Mouse (Mus musculus): Measurements from ENCODE around the gene Cdkn2b. TPM values are rescaled to one million over a fixed set of nuclear protein-coding genes. Genes with fewer than 3 reads are reported as not detected.

Cdkn2b gene
- 8.3 and 12.0 TPM in 2 replicates for polyA plus RNA-seq (2011; ENCODE audit: insufficient read depth, insufficient read length, low read depth, missing spikeins)

DNA sequence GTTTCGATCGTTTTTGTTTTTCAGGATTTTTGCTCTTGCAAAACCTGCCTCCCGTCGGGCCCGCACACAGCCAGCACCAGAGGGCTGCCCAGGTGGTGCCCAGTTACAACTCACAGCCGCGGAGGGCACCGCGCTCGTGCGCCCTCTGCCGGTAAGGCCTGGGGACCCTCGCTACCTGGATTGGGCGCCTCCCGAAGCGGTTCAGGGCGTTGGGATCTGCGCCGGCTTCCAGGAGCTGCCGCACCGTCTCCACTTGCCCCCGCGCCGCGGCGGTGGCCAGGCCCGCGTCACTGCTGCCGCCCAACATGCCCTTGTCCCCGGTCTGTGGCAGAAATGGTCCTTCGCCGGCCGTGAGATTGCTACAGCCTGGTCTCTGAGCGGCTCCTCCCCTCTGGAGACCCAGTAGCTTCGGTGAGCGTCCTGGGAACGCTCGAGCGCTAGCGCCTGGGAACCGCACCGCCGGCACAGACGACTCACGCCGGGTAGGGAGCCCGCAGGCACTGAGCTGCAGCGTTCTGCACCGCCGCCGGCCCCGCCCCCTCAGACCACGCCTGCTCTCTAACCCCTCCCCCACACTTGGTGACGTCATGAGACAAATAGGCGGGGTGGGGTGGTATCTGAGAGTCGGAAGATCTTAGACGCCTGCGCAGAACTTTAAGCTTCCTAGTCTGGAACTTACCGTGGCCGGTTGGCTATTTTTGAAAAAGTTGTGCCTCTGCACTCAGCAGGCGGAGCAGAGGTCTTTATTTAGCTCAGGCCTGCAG is at the start of gene Cdkn2b:
Gene Cdkn2b, minus strand, starts transcription at position 549 of the 764 bp plus-strand sequence.
- H3K9me3 ChIP-seq (replicated peaks; ENCODE audit: control insufficient read depth, insufficient read depth, low read length, poor library complexity, severe bottlenecking): no peaks in the 10 kb centered on the region
- H3K4me3 ChIP-seq (ENCODE audit: low read depth, low read length): peak within 1 kb of the TSS; percentile 72
- peaks cover 7% of the 10 kb centered on the region; the same call in 1 of the 2 replicates for H3K27me3 ChIP-seq (ENCODE audit: control insufficient read depth, insufficient read depth, low read length, poor library complexity, severe bottlenecking)
- no peak within 1 kb of the TSS for H3K27ac ChIP-seq (ENCODE audit: insufficient read depth, low read length)
- peak within 1 kb of the TSS; percentile 50 for H3K9ac ChIP-seq (ENCODE audit: low read depth, poor library complexity, severe bottlenecking)
- H3K4me1 ChIP-seq (ENCODE audit: control insufficient read depth, insufficient read depth, low read length): no peaks in the 10 kb centered on the region
- TF ChIP-seq POLR2A (IDR thresholded peaks at IDR 0.05; ENCODE audit: insufficient read depth, low read length) (peak; percentile 64), CTCF (IDR thresholded peaks at IDR 0.05; ENCODE audit: low read depth, low read length) (peak; percentile 79), EP300 (IDR thresholded peaks at IDR 0.05; ENCODE audit: insufficient read depth, low read depth, low read length) (0 out of 2 replicates have a peak, but pooled peaks have one; percentile 38)
- H3K36me3 ChIP-seq (ENCODE audit: control insufficient read depth, insufficient read depth, low read length, poor library complexity, severe bottlenecking): no peaks in the 10 kb centered on the region

DNA sequence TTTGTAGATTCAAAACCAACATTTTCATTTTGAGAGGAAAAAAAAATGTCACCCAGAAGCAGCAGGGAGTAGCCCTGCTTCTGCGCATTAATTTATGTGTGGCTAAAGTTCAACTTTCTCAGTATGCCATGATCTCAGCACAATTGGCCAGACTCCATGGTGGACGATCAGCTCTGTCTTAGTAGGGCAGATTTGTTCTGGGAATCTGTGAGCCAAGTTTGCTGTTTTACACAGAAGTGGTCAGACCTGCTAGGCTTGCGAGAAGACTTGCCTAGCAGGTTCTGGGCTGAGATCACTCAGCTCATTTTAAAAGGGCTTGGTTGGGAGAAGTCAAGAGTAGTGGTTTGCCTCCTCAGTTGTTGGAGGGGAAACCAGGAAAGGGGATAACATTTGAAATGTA is 49.5 kb upstream of the Cdkn2b start:
- H3K4me1 ChIP-seq (ENCODE audit: control insufficient read depth, insufficient read depth, low read length): peaks cover 5% of the 10 kb centered on the region
- no peak overlapping the region for H3K4me3 ChIP-seq (ENCODE audit: low read depth, low read length)
- no peaks in the 10 kb centered on the region for H3K9me3 ChIP-seq (replicated peaks; ENCODE audit: control insufficient read depth, insufficient read depth, low read length, poor library complexity, severe bottlenecking)
- H3K27ac ChIP-seq (ENCODE audit: insufficient read depth, low read length): no peak overlapping the region
- H3K27me3 ChIP-seq (ENCODE audit: control insufficient read depth, insufficient read depth, low read length, poor library complexity, severe bottlenecking): no peaks in the 10 kb centered on the region
- no peak overlapping the region for H3K9ac ChIP-seq (ENCODE audit: low read depth, poor library complexity, severe bottlenecking)
- TF ChIP-seq POLR2A (IDR thresholded peaks at IDR 0.05; ENCODE audit: insufficient read depth, low read length): no peak
- TF ChIP-seq EP300 (IDR thresholded peaks at IDR 0.05; ENCODE audit: insufficient read depth, low read depth, low read length): 0 out of 2 replicates have a peak, but pooled peaks have one; percentile 10
- no peaks in the 10 kb centered on the region for H3K36me3 ChIP-seq (ENCODE audit: control insufficient read depth, insufficient read depth, low read length, poor library complexity, severe bottlenecking)

DNA sequence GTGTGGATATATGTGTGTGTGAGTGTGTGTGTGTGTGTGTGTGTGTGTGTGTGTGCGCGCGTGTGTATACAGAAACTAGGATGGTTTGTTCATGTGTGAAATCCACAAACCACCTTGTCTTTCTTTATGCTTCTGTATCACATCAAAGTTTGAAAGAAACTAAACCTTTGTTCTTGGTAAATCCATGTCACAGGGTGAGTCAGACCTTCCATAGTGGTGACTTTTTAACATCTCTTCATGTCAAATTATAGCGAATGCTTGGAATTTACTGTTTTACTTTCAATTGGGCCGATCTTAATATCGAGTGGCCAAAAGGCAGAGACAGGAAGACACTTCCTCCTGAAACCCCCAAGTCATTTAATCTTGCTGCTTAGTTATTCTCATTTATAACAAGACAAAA is 48.7 kb upstream of the Cdkn2b start:
- no peaks in the 10 kb centered on the region for H3K36me3 ChIP-seq (ENCODE audit: control insufficient read depth, insufficient read depth, low read length, poor library complexity, severe bottlenecking)
- H3K4me1 ChIP-seq (ENCODE audit: control insufficient read depth, insufficient read depth, low read length): peaks cover 5% of the 10 kb centered on the region
- TF ChIP-seq POLR2A (IDR thresholded peaks at IDR 0.05; ENCODE audit: insufficient read depth, low read length) (no peak), EP300 (IDR thresholded peaks at IDR 0.05; ENCODE audit: insufficient read depth, low read depth, low read length) (no peak), CTCF (IDR thresholded peaks at IDR 0.05; ENCODE audit: low read depth, low read length) (no peak)
- no peak overlapping the region for H3K4me3 ChIP-seq (ENCODE audit: low read depth, low read length)
- no peaks in the 10 kb centered on the region for H3K9me3 ChIP-seq (replicated peaks; ENCODE audit: control insufficient read depth, insufficient read depth, low read length, poor library complexity, severe bottlenecking)
- H3K27me3 ChIP-seq (ENCODE audit: control insufficient read depth, insufficient read depth, low read length, poor library complexity, severe bottlenecking): no peaks in the 10 kb centered on the region
- no peak overlapping the region for H3K27ac ChIP-seq (ENCODE audit: insufficient read depth, low read length)
- no peak overlapping the region for H3K9ac ChIP-seq (ENCODE audit: low read depth, poor library complexity, severe bottlenecking)

DNA sequence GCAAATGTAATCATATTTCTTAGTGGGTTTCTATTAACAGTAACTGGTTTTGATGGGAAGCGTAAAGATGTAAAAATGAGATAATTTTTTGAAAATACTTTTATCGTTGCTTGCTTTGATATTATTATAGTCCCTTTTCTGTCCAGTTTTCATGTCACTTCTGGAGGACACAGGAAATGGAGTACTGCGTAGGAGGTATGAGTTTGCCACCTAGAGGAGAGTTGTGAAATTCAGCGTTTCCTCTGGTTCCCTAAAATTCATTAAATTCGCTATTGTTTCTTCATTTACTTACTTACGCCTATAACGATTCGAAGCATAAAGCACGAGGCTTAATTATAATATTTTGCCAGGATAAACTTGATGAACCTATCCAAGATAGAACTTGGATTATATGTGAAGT is 43.1 kb upstream of the Cdkn2b start:
- no peak overlapping the region for H3K27ac ChIP-seq (ENCODE audit: insufficient read depth, low read length)
- TF ChIP-seq POLR2A (IDR thresholded peaks at IDR 0.05; ENCODE audit: insufficient read depth, low read length): no peak
- no peak for TF ChIP-seq CTCF (IDR thresholded peaks at IDR 0.05; ENCODE audit: low read depth, low read length)
- TF ChIP-seq EP300 (IDR thresholded peaks at IDR 0.05; ENCODE audit: insufficient read depth, low read depth, low read length): no peak
- H3K4me3 ChIP-seq (ENCODE audit: low read depth, low read length): no peak overlapping the region
- no peaks in the 10 kb centered on the region for H3K27me3 ChIP-seq (ENCODE audit: control insufficient read depth, insufficient read depth, low read length, poor library complexity, severe bottlenecking)
- H3K4me1 ChIP-seq (ENCODE audit: control insufficient read depth, insufficient read depth, low read length): peaks cover 3% of the 10 kb centered on the region
- no peaks in the 10 kb centered on the region for H3K36me3 ChIP-seq (ENCODE audit: control insufficient read depth, insufficient read depth, low read length, poor library complexity, severe bottlenecking)
- H3K9me3 ChIP-seq (replicated peaks; ENCODE audit: control insufficient read depth, insufficient read depth, low read length, poor library complexity, severe bottlenecking): no peaks in the 10 kb centered on the region
- no peak overlapping the region for H3K9ac ChIP-seq (ENCODE audit: low read depth, poor library complexity, severe bottlenecking)

DNA sequence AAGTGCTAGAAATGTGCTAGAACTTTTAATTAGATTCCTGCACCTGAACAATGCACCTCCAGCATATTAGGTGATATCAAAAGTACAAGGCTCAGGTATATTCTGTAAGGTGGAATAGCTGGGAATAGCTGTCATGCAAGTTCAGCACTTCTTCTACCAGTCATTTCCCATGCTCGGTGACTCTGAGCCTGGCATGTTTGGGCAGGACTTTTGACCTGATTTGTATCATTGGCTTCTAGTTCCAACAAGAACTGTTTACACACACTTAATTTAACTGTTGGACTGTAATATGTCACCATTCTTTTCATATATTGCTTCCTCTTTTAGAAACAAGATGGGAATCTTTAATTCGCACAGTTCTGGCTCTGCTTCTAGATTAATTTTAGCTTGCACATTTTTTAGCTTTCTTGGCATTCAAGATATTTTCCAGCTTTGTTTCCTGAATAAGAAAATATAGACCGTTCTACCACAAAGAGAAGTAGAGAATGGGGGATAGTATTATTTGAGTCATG is 42.3 kb upstream of the Cdkn2b start:
- H3K9me3 ChIP-seq (replicated peaks; ENCODE audit: control insufficient read depth, insufficient read depth, low read length, poor library complexity, severe bottlenecking): no peaks in the 10 kb centered on the region
- H3K27me3 ChIP-seq (ENCODE audit: control insufficient read depth, insufficient read depth, low read length, poor library complexity, severe bottlenecking): no peaks in the 10 kb centered on the region
- no peaks in the 10 kb centered on the region for H3K36me3 ChIP-seq (ENCODE audit: control insufficient read depth, insufficient read depth, low read length, poor library complexity, severe bottlenecking)
- no peak for TF ChIP-seq POLR2A (IDR thresholded peaks at IDR 0.05; ENCODE audit: insufficient read depth, low read length)
- no peak for TF ChIP-seq EP300 (IDR thresholded peaks at IDR 0.05; ENCODE audit: insufficient read depth, low read depth, low read length)
- TF ChIP-seq CTCF (IDR thresholded peaks at IDR 0.05; ENCODE audit: low read depth, low read length): no peak
- no peak overlapping the region for H3K9ac ChIP-seq (ENCODE audit: low read depth, poor library complexity, severe bottlenecking)
- no peak overlapping the region for H3K4me3 ChIP-seq (ENCODE audit: low read depth, low read length)
- peaks cover 2% of the 10 kb centered on the region for H3K4me1 ChIP-seq (ENCODE audit: control insufficient read depth, insufficient read depth, low read length)
- H3K27ac ChIP-seq (ENCODE audit: insufficient read depth, low read length): no peak overlapping the region

DNA sequence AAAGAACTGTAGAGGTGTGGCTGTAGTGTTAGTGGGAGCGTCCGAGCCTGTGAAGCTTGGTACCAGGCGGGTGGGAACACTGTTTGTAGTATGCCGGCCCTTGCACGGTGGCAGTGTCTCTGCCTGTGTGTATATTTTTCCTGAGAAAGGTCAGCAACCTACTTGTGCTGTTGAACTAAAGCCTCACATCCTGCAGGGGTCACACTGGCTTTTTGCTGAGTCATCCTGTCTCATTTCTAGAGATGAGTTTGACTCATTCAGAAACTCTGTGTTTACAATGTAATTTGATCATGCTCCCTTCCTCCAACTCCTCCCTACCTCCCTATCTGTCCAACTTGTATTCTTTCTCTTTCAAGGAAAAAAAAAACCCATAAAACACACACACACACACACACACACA is 40.6 kb upstream of the Cdkn2b start:
- Histone ChIP-seq H3K9ac (ENCODE audit: low read depth, poor library complexity, severe bottlenecking) (no peak overlapping the region), H3K27ac (ENCODE audit: insufficient read depth, low read length) (peak overlapping the region; percentile 47), H3K36me3 (ENCODE audit: control insufficient read depth, insufficient read depth, low read length, poor library complexity, severe bottlenecking) (no peaks in the 10 kb centered on the region), H3K27me3 (ENCODE audit: control insufficient read depth, insufficient read depth, low read length, poor library complexity, severe bottlenecking) (no peaks in the 10 kb centered on the region), H3K4me3 (ENCODE audit: low read depth, low read length) (no peak overlapping the region), H3K9me3 (replicated peaks; ENCODE audit: control insufficient read depth, insufficient read depth, low read length, poor library complexity, severe bottlenecking) (no peaks in the 10 kb centered on the region), H3K4me1 (ENCODE audit: control insufficient read depth, insufficient read depth, low read length) (peaks cover 3% of the 10 kb centered on the region)
- TF ChIP-seq POLR2A (IDR thresholded peaks at IDR 0.05; ENCODE audit: insufficient read depth, low read length) (no peak), CTCF (IDR thresholded peaks at IDR 0.05; ENCODE audit: low read depth, low read length) (no peak), EP300 (IDR thresholded peaks at IDR 0.05; ENCODE audit: insufficient read depth, low read depth, low read length) (no peak)

All from ES-Bruce4 (cell line).